Mouse (Mus musculus) limb, embryonic 12.5 days (tissue): ENCODE results near the gene 6430550D23Rik. TPM values are rescaled to one million over a fixed set of nuclear protein-coding genes. Genes with fewer than 3 reads are reported as not detected.
A peak's percentile ranks its signal among the peaks of the same experiment; 100 is the strongest.

ENCODE experiments used
- ATAC-seq: fragments of 200-750 bp; cut with Nextera tagmentation; 2 replicates; pipeline ENCODE4 v1.8.0; 2017; ENCODE audit warnings: low read depth, moderate TSS enrichment; ENCODE audit not compliant: insufficient number of reproducible peaks, insufficient read depth, low FRiP score, low TSS enrichment
- H3K27ac ChIP-seq: fragments of 300-500 bp; sonication (generic); 2 replicates; pipeline ENCODE4 v1.5.1; 2016; ENCODE audit warnings: mild to moderate bottlenecking, moderate library complexity
- H3K27me3 ChIP-seq: fragments of 300-500 bp; sonication (generic); 2 replicates; pipeline ENCODE4 v1.6.1; 2016; ENCODE audit warnings: mild to moderate bottlenecking, moderate library complexity
- H3K36me3 ChIP-seq: fragments of 300-500 bp; sonication (generic); 2 replicates; pipeline ENCODE4 v1.6.1; 2016; ENCODE audit warnings: mild to moderate bottlenecking, moderate library complexity
- H3K4me1 ChIP-seq: fragments of 300-500 bp; sonication (generic); replicated peaks from 2 replicates; pipeline ENCODE4 v1.6.1; 2016
- H3K4me2 ChIP-seq: fragments of 300-500 bp; sonication (generic); 2 replicates; pipeline ENCODE4 v1.6.1; 2016; ENCODE audit warnings: mild to moderate bottlenecking, moderate library complexity
- H3K4me3 ChIP-seq: fragments of 300-500 bp; sonication (generic); replicated peaks from 2 replicates; pipeline ENCODE4 v1.5.1; 2016; ENCODE audit warnings: mild to moderate bottlenecking
- H3K9ac ChIP-seq: fragments of 300-500 bp; sonication (generic); replicated peaks from 2 replicates; pipeline ENCODE4 v1.6.1; 2016; ENCODE audit warnings: mild to moderate bottlenecking, moderate library complexity
- H3K9me3 ChIP-seq: fragments of 300-500 bp; sonication (generic); 2 replicates; pipeline ENCODE4 v1.6.1; 2016; ENCODE audit warnings: mild to moderate bottlenecking, moderate library complexity
- WGBS: fragments of 180-500 bp; shearing (Covaris S2); methylation state at CpG from one replicate; pipeline ENCODE4 v1.1.7; 2016; 5-methylcytosine and 5-hydroxymethylcytosine counted together
- polyA plus RNA-seq: library from polyadenylated mRNA; unstranded; fragments of >200 nt; fragmentation: Nextera tagmentation; extraction: Ambion mirVana; gene quantifications from 2 replicates; pipeline ENCODE4 v1.2.1, GENCODE M21; 2016

The 6430550D23Rik gene
- polyA plus RNA-seq, 1 experiment from 2014 or later: 1.5 TPM

DNA sequence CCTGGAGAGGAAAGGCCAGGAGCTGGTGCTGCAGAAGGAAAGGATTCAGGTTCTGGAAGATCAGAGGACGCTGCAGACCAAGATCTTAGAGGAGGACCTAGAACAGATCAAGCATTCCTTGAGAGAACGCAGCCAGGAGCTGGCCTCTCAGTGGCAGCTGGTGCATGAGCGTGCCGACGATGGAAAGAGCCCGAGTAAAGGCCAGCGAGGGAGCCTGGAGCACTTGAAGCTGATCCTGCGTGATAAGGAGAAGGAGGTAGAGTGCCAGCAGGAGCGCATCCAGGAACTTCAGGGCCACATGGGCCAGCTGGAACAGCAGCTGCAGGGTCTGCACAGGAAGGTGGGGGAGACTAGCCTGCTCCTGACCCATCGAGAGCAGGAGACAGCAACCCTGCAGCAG lies 16.6 kb downstream of the 6430550D23Rik start:
- Histone ChIP-seq H3K4me1 (no peaks in the 10 kb centered on the region), H3K9me3 (no peaks in the 10 kb centered on the region), H3K4me2 (no peak overlapping the region), H3K36me3 (peaks cover 100% of the 10 kb centered on the region), H3K27me3 (no peaks in the 10 kb centered on the region), H3K9ac (no peak overlapping the region), H3K4me3 (no peak overlapping the region), H3K27ac (no peak overlapping the region)
- 94% methylated on average over 10 of the region's 10 CpGs for WGBS
- no peak for ATAC-seq

DNA sequence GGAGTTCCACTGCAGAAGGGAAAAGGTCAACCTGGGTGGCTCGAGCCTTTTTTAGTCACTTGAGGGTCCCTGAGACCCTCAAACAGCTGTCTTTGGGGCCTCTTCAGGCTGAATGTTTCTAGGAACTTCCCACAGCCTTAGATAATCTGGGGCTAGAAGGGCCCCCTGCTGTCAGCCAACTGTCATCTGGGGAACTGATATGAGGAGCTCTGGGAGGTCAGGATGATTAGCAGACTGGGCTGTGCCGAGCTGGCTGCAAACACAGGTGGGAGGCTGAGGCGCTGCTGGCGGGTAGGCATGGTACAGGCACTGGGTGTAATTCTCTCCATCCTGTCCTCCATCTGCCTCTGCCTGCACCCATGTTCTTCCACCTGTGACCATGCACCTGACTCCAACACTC lies 18.7 kb downstream of the 6430550D23Rik start:
- Histone ChIP-seq H3K36me3 (peaks cover 100% of the 10 kb centered on the region), H3K9me3 (no peaks in the 10 kb centered on the region), H3K27ac (no peak overlapping the region), H3K4me1 (no peaks in the 10 kb centered on the region), H3K27me3 (no peaks in the 10 kb centered on the region), H3K9ac (no peak overlapping the region), H3K4me2 (no peak overlapping the region), H3K4me3 (no peak overlapping the region)
- WGBS: 72% methylated on average over 4 of the region's 4 CpGs
- ATAC-seq: no peak

DNA sequence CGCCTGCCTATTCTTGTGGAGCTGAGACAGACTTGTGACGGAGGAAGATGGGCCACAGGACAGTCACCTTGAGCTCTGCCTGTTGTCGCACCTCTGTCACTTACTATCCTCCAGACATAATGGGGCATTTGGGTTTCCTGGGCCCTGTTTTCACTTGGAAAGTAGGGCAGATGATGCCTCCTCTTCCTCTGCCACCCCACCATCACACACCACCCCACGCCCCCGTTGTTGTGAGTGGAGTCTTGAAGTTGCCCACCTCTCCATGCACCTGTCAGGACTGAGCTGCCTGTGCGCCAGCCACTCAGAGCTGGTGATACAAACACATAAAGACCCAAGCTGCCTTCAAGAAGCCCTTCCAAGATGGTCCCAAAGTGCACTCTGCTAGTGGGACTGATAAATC lies 20.6 kb downstream of the 6430550D23Rik start:
- Histone ChIP-seq H3K36me3 (peaks cover 100% of the 10 kb centered on the region), H3K27me3 (no peaks in the 10 kb centered on the region), H3K9ac (no peak overlapping the region), H3K27ac (no peak overlapping the region), H3K4me2 (no peak overlapping the region), H3K9me3 (no peaks in the 10 kb centered on the region), H3K4me3 (no peak overlapping the region), H3K4me1 (no peaks in the 10 kb centered on the region)
- no peak for ATAC-seq
- 93% methylated on average over 6 of the region's 6 CpGs for WGBS

DNA sequence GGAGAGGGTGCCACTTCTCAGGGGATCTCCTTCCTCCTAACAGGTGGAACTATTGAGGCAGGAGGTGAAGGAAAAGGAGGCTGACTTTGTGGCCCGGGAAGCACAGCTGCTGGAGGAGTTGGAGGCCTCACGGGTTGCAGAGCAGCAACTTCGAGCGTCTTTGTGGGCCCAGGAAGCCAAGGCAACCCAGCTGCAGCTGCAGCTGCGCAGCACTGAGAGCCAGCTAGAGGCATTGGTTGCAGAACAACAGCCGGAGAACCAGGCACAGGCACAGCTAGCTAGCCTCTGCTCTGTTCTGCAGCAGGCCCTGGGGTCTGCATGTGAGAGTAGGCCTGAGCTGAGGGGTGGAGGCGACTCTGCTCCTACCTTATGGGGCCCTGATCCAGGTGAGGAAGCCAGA lies 22.0 kb downstream of the 6430550D23Rik start:
- ATAC-seq: no peak
- Histone ChIP-seq H3K27me3 (no peaks in the 10 kb centered on the region), H3K4me3 (no peak overlapping the region), H3K36me3 (peaks cover 100% of the 10 kb centered on the region), H3K4me1 (no peaks in the 10 kb centered on the region), H3K9ac (no peak overlapping the region), H3K9me3 (no peaks in the 10 kb centered on the region), H3K27ac (no peak overlapping the region), H3K4me2 (no peak overlapping the region)
- WGBS: 73% methylated on average over 7 of the region's 7 CpGs

DNA sequence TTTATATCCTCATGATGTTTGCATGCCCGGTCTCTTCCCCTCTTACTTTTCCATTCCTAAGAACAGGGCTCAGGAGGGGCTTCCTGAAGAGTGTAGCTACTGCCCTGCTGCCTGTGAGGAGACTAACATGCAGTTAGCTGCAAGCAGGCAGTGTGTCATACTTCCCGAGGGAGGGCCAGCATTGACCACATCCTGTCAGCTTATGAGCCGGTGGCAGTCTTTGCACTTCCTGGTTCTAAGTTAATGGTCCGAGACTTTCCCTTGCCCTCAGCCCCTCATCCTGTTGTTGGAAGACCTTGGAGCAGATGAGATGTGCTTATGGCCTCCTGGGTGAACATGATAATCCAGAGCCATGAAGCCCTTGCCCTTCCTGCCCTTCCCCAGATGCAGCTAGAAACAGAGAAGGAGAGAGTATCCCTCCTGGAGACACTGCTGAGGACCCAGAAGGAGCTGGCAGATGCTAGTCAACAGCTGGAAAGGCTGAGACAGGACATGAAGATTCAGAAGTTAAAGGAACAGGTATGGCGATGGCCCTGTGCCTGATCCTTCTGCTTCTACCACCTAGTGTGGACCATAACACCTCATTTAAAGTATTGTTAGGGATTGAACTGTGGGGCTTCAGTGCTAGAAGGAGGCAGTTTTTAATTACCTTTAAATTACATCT lies 28.3 kb downstream of the 6430550D23Rik start:
- no peak overlapping the region for H3K9ac ChIP-seq
- no peaks in the 10 kb centered on the region for H3K4me1 ChIP-seq
- H3K4me2 ChIP-seq: no peak overlapping the region
- H3K36me3 ChIP-seq: peaks cover 97% of the 10 kb centered on the region
- no peak overlapping the region for H3K4me3 ChIP-seq
- ATAC-seq: no peak
- H3K27ac ChIP-seq: no peak overlapping the region
- H3K27me3 ChIP-seq: no peaks in the 10 kb centered on the region
- 82% methylated on average over 5 of the region's 5 CpGs for WGBS
- no peaks in the 10 kb centered on the region for H3K9me3 ChIP-seq

DNA sequence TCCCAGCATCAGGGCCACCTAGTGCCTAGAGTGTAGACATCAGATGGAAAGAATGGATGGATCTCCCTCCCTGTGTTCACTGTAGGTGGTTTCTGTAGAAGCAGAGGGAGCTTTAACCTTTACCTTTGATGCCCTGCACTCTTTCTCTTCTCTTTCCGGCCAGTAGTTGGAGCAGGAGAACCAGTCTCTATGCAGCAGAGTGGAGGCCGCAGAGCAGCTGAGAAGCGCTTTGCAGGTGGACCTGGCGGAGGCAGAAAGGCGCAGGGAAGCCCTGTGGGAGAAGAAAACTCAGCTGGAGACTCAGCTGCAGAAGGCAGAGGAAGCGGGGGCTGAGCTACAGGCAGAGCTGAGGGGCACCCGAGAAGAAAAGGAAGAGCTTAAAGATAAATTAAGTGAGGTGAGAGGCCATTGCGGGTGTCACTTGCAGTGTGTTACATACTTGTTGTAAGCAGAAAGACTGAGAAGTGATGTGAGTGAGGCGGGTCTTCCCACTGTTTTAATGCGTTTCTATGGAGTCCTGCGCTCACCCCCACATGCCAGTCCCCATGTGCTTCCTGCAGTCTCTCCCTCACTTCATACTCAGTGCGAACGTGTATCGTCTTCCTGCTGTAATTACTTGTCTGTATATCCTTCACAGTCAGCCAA lies 33.6 kb downstream of the 6430550D23Rik start:
- no peaks in the 10 kb centered on the region for H3K27me3 ChIP-seq
- no peaks in the 10 kb centered on the region for H3K9me3 ChIP-seq
- H3K27ac ChIP-seq: no peak overlapping the region
- no peaks in the 10 kb centered on the region for H3K4me1 ChIP-seq
- H3K9ac ChIP-seq: no peak overlapping the region
- no peak for ATAC-seq
- WGBS: 79% methylated on average over 14 of the region's 14 CpGs
- no peak overlapping the region for H3K4me3 ChIP-seq
- no peak overlapping the region for H3K4me2 ChIP-seq
- H3K36me3 ChIP-seq: peaks cover 93% of the 10 kb centered on the region

DNA sequence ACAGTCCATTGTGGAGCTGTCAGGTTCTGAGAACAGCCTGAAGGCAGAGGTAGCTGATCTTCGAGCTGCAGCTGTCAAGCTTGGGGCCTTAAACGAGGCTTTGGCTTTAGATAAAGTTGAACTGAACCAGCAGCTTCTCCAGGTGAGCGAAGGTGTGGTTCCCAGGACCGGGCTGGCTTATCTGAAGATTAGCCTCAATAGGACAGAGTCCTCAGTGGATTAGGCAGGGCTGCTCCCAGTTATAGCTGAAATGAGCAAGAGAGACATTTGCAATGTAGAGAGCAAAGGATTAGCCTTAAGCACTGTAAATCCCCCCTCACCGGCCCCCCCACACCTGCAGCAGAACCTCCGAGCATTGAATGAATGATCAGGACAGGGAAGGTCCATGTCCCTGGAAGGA lies 34.4 kb downstream of the 6430550D23Rik start:
- peaks cover 93% of the 10 kb centered on the region for H3K36me3 ChIP-seq
- H3K4me1 ChIP-seq: no peaks in the 10 kb centered on the region
- 90% methylated on average over 6 of the region's 6 CpGs for WGBS
- no peak overlapping the region for H3K4me2 ChIP-seq
- no peaks in the 10 kb centered on the region for H3K27me3 ChIP-seq
- H3K27ac ChIP-seq: no peak overlapping the region
- H3K4me3 ChIP-seq: no peak overlapping the region
- ATAC-seq: no peak
- H3K9ac ChIP-seq: no peak overlapping the region
- no peaks in the 10 kb centered on the region for H3K9me3 ChIP-seq

DNA sequence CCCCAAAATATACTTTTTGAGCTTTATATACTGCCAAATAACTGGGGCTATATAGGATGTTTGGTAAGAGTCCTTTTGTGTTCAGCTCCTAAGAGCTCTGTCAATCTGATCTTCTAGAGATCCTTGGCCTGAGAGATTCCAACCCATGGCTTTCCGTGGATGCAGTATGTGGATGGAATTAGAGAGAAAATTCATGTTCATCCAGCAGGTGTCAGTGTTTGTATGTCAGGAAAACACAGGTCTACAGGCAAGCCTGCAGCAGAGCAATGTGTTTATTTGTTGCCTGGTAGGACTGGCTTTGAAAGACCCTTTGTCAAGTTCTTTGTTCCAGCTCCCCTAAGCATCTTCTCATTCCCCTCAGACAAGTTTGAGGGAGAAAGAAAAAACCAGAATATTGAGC lies 44.8 kb downstream of the 6430550D23Rik start:
- no peak overlapping the region for H3K27ac ChIP-seq
- H3K36me3 ChIP-seq: peaks cover 74% of the 10 kb centered on the region
- no peaks in the 10 kb centered on the region for H3K27me3 ChIP-seq
- no peaks in the 10 kb centered on the region for H3K9me3 ChIP-seq
- H3K4me2 ChIP-seq: no peak overlapping the region
- no peak overlapping the region for H3K4me3 ChIP-seq
- 54% methylated on average over 1 of the region's 1 CpGs for WGBS
- ATAC-seq: no peak
- no peaks in the 10 kb centered on the region for H3K4me1 ChIP-seq
- no peak overlapping the region for H3K9ac ChIP-seq

DNA sequence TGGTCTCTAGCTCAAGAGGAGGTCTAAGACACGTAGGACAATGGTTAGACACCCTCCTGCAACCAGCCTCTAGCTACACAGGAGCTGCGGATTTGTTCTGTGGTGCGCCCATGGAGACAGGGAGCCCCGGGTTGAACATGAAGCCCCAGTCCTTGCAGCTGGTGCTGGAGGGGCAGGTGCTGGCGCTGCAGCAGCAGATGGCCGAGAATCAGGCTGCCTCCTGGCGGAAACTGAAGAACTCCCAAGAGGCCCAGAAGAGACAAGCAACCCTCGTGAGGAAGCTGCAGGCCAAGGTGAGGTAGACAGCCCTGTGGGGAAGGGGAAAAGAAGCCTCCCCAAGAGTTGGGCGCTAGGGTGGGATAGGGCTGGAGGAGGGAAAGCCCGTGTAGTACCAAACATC lies 45.9 kb downstream of the 6430550D23Rik start:
- ATAC-seq: no peak
- Histone ChIP-seq H3K4me1 (no peaks in the 10 kb centered on the region; the same call in 1 of the 2 replicates), H3K4me2 (no peak overlapping the region), H3K4me3 (no peak overlapping the region), H3K9ac (no peak overlapping the region), H3K27ac (no peak overlapping the region), H3K9me3 (no peaks in the 10 kb centered on the region), H3K27me3 (no peaks in the 10 kb centered on the region), H3K36me3 (peaks cover 63% of the 10 kb centered on the region)
- 87% methylated on average over 10 of the region's 10 CpGs for WGBS

DNA sequence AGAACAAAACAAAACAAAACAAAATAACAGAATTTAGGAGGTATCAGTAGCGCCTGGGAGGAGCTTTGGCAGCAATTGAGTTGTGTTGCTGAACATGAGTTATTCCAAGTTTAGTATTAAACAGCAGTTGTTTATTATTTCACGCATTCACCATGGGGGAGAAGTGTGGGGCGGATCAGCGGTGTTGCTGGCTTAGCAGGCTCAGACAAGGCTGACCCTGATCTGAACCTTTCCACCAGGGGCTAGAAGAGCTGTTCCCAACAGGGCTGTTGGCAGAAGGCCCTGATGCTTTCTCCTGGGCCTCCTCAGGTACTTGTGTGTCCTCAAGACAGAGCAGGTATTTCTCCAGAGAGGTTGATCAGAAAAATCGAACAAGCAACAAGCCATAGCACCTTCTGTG lies 47.8 kb downstream of the 6430550D23Rik start:
- Histone ChIP-seq H3K27ac (no peak overlapping the region), H3K4me3 (no peak overlapping the region), H3K9me3 (no peaks in the 10 kb centered on the region), H3K27me3 (no peaks in the 10 kb centered on the region), H3K4me2 (no peak overlapping the region), H3K36me3 (peaks cover 46% of the 10 kb centered on the region), H3K4me1 (no peaks in the 10 kb centered on the region; the same call in 1 of the 2 replicates), H3K9ac (no peak overlapping the region)
- no peak for ATAC-seq
- WGBS: 91% methylated on average over 5 of the region's 5 CpGs

DNA sequence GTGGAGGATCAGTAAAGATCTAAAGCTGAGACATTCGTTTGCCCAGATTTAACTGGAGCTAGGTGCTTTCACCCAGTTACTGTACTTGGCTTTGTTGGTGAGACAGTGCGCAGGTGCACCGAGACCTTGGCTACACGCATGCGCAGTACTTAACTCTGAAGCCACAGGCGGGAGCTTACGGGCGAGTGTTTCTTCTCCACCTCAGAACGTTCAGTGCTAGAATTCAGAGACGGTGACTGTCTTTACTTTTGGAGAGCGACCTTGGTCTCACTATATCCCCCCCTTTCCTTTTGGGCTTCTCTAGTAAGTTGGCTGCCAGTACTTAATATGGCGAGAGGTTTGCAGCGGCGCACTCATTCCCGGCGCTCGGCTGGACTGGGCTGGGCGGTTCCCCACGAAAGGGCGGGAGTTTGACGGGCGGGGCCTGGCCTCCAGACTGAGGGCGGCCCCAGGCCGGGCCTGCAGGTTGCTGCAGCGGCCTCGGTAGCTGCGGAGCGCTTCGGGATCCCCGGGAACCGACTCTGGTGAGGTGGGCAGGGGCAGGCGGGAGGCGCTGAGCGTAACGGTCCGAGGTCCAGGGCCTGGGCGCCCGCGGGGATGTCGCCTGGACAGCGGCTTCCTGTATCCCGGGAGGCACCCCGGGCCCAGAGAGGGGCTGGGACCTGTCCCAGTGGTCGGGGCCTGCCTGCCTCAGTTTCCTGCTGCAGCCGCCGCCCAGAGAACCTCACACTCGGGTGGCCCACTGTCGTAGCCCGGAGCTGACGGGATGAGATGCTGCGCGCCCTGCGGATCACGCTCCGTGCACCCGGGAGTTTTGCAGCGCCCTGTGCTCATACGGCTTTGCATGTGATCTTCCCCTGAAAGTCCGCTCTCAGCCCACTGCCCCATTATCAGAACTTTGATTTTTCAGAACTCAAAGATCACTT lies 51.4 kb downstream of the 6430550D23Rik start, which contains the start of gene Cep250:
Cep250 (plus strand) TSS at position 325 of the 926 bp plus-strand sequence.
- peaks cover 13% of the 10 kb centered on the region; the same call in 1 of the 2 replicates for H3K36me3 ChIP-seq
- H3K9me3 ChIP-seq: no peaks in the 10 kb centered on the region
- H3K27ac ChIP-seq: peak within 1 kb of the TSS; percentile 93
- WGBS: under 1% methylated on average over 57 of the region's 59 CpGs
- peak within 1 kb of the TSS; percentile 90 for H3K4me3 ChIP-seq
- peak within 1 kb of the TSS; percentile 62 for H3K4me2 ChIP-seq
- ATAC-seq: peak; percentile 96
- H3K4me1 ChIP-seq: no peaks in the 10 kb centered on the region; the same call in 1 of the 2 replicates
- H3K27me3 ChIP-seq: 0 out of 2 replicates have a peak, but pooled peaks cover 4% of the 10 kb centered on the region
- peak within 1 kb of the TSS; percentile 95 for H3K9ac ChIP-seq
